ENCODE assay signal across 26 mouse cellular contexts in the genomic region with DNA sequence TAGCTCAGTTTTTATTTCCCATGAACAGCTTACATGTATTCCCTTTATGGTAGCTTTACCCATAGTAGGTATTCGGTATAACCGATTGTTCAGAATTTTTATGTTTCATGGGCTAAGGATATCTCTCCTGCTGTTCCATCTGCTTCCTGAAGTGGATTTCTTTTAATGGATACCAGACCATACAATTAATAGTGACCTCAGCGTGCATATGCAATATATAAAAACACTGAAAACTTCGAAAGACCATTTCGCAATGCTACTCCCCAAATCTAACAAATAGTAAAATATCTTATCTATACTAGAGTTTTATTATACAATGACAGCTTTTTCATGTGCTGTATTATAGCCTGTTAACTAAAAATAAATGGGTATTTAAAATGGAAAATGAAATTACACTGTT.
DNase-seq lines count a peak whose midpoint lies in the region; ATAC-seq and TF ChIP-seq lines count a peak whose summit lies in the region.
"Had no signal": no experiment of that assay in that cellular context is flagged by ENCODE, and none has a peak within 500 bp of the region (broad histone marks: within the 10 kb centered on the region; RNA-seq: fewer than 3 reads in every experiment).

No protein-coding gene starts in this region.

- no peak overlapping the region for H3K4me3 ChIP-seq in heart, embryonic 13.5 days
- H3K4me3 ChIP-seq in embryonic facial prominence, embryonic 12.5 days: no peak overlapping the region
- no peak overlapping the region for H3K4me3 ChIP-seq in limb, embryonic 14.5 days (replicated peaks; ENCODE audit: low read length)
- H3K4me3 ChIP-seq: hindbrain, embryonic 15.5 days; limb, embryonic 13.5 days; liver, embryonic 12.5 days; megakaryocyte, embryonic 14.5 days; midbrain, embryonic 12.5 days; neural tube, embryonic 13.5 days had no signal

- no peak for DNase-seq in heart, postnatal 36 days
- DNase-seq in forelimb bud, embryonic 11.5 days (ENCODE audit: low read depth, low spot score): peak; percentile 52
- peak; percentile 49 for DNase-seq in limb, embryonic 14.5 days (ENCODE audit: low spot score)
- no peak for DNase-seq in layer of hippocampus, postnatal 10 days (ENCODE audit: low spot score in 2 of 2)
- no peak for DNase-seq in lung, postnatal 25 days (ENCODE audit: low spot score)
- DNase-seq: adrenal gland, postnatal 25 days; B cell, adult 2 months; cerebellum, adult 11-12 months; cerebellum, adult 9-11 months; gastrocnemius, postnatal 36 days; heart, adult 18-20 months; heart, postnatal 4 days; kidney, adult 18-20 months; kidney, postnatal 4 days; layer of hippocampus, postnatal 36 days; liver, postnatal 0 days; lung, postnatal 4 days; thymus, postnatal 4 days had no signal

- no peak overlapping the region for H3K9ac ChIP-seq in heart, embryonic 13.5 days
- no peak overlapping the region for H3K9ac ChIP-seq in embryonic facial prominence, embryonic 12.5 days
- no peak overlapping the region for H3K9ac ChIP-seq in limb, embryonic 14.5 days (ENCODE audit: low read depth, low read length, severe bottlenecking)
- H3K9ac ChIP-seq: hindbrain, embryonic 15.5 days; limb, embryonic 13.5 days; liver, embryonic 12.5 days; liver, postnatal 0 days; midbrain, embryonic 12.5 days; neural tube, embryonic 13.5 days had no signal

- no peaks in the 10 kb centered on the region for H3K9me3 ChIP-seq in heart, embryonic 13.5 days
- no peaks in the 10 kb centered on the region for H3K9me3 ChIP-seq in embryonic facial prominence, embryonic 12.5 days
- no peaks in the 10 kb centered on the region for H3K9me3 ChIP-seq in limb, embryonic 14.5 days (ENCODE audit: control insufficient read depth, low read length)
- H3K9me3 ChIP-seq: hindbrain, embryonic 15.5 days; limb, embryonic 13.5 days; liver, embryonic 12.5 days; megakaryocyte, embryonic 14.5 days; midbrain, embryonic 12.5 days; neural tube, embryonic 13.5 days had no signal

- no peak for TF ChIP-seq POLR2A in limb, embryonic 14.5 days (IDR thresholded peaks at IDR 0.05; ENCODE audit: borderline replicate concordance, extremely low read depth, insufficient read depth, insufficient read length)

- ATAC-seq in heart, embryonic 13.5 days (ENCODE audit: extremely low read depth, insufficient number of reproducible peaks, low FRiP score, low TSS enrichment): no peak
- ATAC-seq in embryonic facial prominence, embryonic 12.5 days (ENCODE audit: insufficient number of reproducible peaks, insufficient read depth, low FRiP score, low TSS enrichment): no peak
- no peak for ATAC-seq in limb, embryonic 14.5 days (ENCODE audit: low FRiP score, low read depth)
- ATAC-seq: liver, embryonic 12.5 days; liver, postnatal 0 days had no signal

- no peaks in the 10 kb centered on the region for H3K36me3 ChIP-seq in heart, embryonic 13.5 days
- H3K36me3 ChIP-seq in embryonic facial prominence, embryonic 12.5 days: no peaks in the 10 kb centered on the region
- H3K36me3 ChIP-seq in limb, embryonic 14.5 days (ENCODE audit: control insufficient read depth, insufficient read depth, low read length): no peaks in the 10 kb centered on the region
- H3K36me3 ChIP-seq: hindbrain, embryonic 15.5 days; limb, embryonic 13.5 days; liver, embryonic 12.5 days; midbrain, embryonic 12.5 days; neural tube, embryonic 13.5 days had no signal

- H3K27ac ChIP-seq in heart, embryonic 13.5 days (replicated peaks): peak overlapping the region; percentile 55
- H3K27ac ChIP-seq in embryonic facial prominence, embryonic 12.5 days: 0 out of 2 replicates have a peak overlapping the region, but pooled peaks have one; percentile 30
- no peak overlapping the region; the same call in 1 of the 2 replicates for H3K27ac ChIP-seq in limb, embryonic 14.5 days (replicated peaks; ENCODE audit: low read depth, low read length)
- H3K27ac ChIP-seq: hindbrain, embryonic 15.5 days; limb, embryonic 13.5 days; liver, embryonic 12.5 days; midbrain, embryonic 12.5 days; neural tube, embryonic 13.5 days had no signal

- intact Hi-C loops in heart, postnatal 36 days (cut with DNase I): no loop called here

- WGBS in heart, embryonic 13.5 days: 87% methylated on average over 5 of the region's 5 CpGs
- 48% methylated on average over 5 of the region's 5 CpGs for WGBS in embryonic facial prominence, embryonic 12.5 days
- 22% methylated on average over 5 of the region's 5 CpGs for WGBS in limb, embryonic 14.5 days

- H3K4me2 ChIP-seq in heart, embryonic 13.5 days: no peak overlapping the region
- no peak overlapping the region for H3K4me2 ChIP-seq in embryonic facial prominence, embryonic 12.5 days (replicated peaks)
- H3K4me2 ChIP-seq in limb, embryonic 14.5 days (replicated peaks; ENCODE audit: low read depth, low read length, severe bottlenecking): no peak overlapping the region
- H3K4me2 ChIP-seq: hindbrain, embryonic 15.5 days; limb, embryonic 13.5 days; liver, embryonic 12.5 days; midbrain, embryonic 12.5 days; neural tube, embryonic 13.5 days had no signal

- peaks cover 27% of the 10 kb centered on the region for H3K4me1 ChIP-seq in heart, embryonic 13.5 days
- peaks cover 28% of the 10 kb centered on the region for H3K4me1 ChIP-seq in embryonic facial prominence, embryonic 12.5 days
- peaks cover 42% of the 10 kb centered on the region for H3K4me1 ChIP-seq in limb, embryonic 14.5 days (ENCODE audit: control insufficient read depth, insufficient read depth, low read length)
- H3K4me1 ChIP-seq: hindbrain, embryonic 15.5 days; liver, embryonic 12.5 days had no signal

- no peaks in the 10 kb centered on the region for H3K27me3 ChIP-seq in heart, embryonic 13.5 days (replicated peaks)
- H3K27me3 ChIP-seq in embryonic facial prominence, embryonic 12.5 days: no peaks in the 10 kb centered on the region
- no peaks in the 10 kb centered on the region for H3K27me3 ChIP-seq in limb, embryonic 14.5 days (ENCODE audit: control insufficient read depth, insufficient read depth, low read length)
- H3K27me3 ChIP-seq: hindbrain, embryonic 15.5 days; limb, embryonic 13.5 days; liver, embryonic 12.5 days; megakaryocyte, embryonic 14.5 days; midbrain, embryonic 12.5 days; neural tube, embryonic 13.5 days had no signal

Comparison
In these comparisons a context has a peak if more than half of its experiments do, and no peak if none do; other contexts are left out.
1. DNase-seq: peak in forelimb bud, embryonic 11.5 days (single experiment) and limb, embryonic 14.5 days (single experiment); none in heart, postnatal 36 days (0 of 2), layer of hippocampus, postnatal 10 days (0 of 2) and lung, postnatal 25 days (single experiment).